Mouse (Mus musculus) neural tube, embryonic 14.5 days (tissue): ENCODE data around the gene Ndufs7. TPM values are rescaled to one million over a fixed set of nuclear protein-coding genes. Genes with fewer than 3 reads are reported as not detected.
A peak's percentile ranks its signal among the peaks of the same experiment; 100 is the strongest.

ENCODE experiments used
- ATAC-seq: fragments of 200-750 bp; cut with Nextera tagmentation; 2 replicates; pipeline ENCODE4 v1.8.0; 2017; ENCODE audit warnings: low read depth, mild to moderate bottlenecking, moderate TSS enrichment, moderate library complexity
- H3K27ac ChIP-seq: fragments of 300-500 bp; sonication (generic); 2 replicates; pipeline ENCODE4 v1.5.1; 2014; ENCODE audit warnings: low read depth, mild to moderate bottlenecking, control low read depth, low read length, moderate library complexity, mixed read lengths
- H3K27me3 ChIP-seq: fragments of 300-500 bp; sonication (generic); 2 replicates; pipeline ENCODE4 v1.6.1; 2014; ENCODE audit warnings: low read length; ENCODE audit not compliant: control insufficient read depth, insufficient read depth
- H3K36me3 ChIP-seq: fragments of 300-500 bp; sonication (generic); 2 replicates; pipeline ENCODE4 v1.6.1; 2014; ENCODE audit warnings: low read length, mixed read lengths; ENCODE audit not compliant: control insufficient read depth, insufficient read depth
- H3K4me1 ChIP-seq: fragments of 300-500 bp; sonication (generic); 2 replicates; pipeline ENCODE4 v1.6.1; 2014; ENCODE audit warnings: low read length; ENCODE audit not compliant: control insufficient read depth, insufficient read depth
- H3K4me2 ChIP-seq: fragments of 300-500 bp; sonication (generic); 2 replicates; pipeline ENCODE4 v1.6.1; 2014; ENCODE audit warnings: mild to moderate bottlenecking, low read depth, low read length, control low read depth
- H3K4me3 ChIP-seq: fragments of 300-500 bp; sonication (generic); 2 replicates; pipeline ENCODE4 v1.5.1; 2014; ENCODE audit warnings: low read depth, low read length, control low read depth, mixed read lengths
- H3K9ac ChIP-seq: fragments of 300-500 bp; sonication (generic); replicated peaks from 2 replicates; pipeline ENCODE4 v1.6.1; 2014; ENCODE audit warnings: low read depth, mild to moderate bottlenecking, control low read depth, low read length, mixed read lengths
- H3K9me3 ChIP-seq: fragments of 300-500 bp; sonication (generic); 2 replicates; pipeline ENCODE4 v1.6.1; 2016; ENCODE audit warnings: low read length; ENCODE audit not compliant: control insufficient read depth
- WGBS: fragments of 180-500 bp; shearing (Covaris S2); extraction: QIAGEN DNeasy Blood & Tissue Kit; methylation state at CpG from one replicate; pipeline ENCODE4 v1.1.7; 2014; 5-methylcytosine and 5-hydroxymethylcytosine counted together
- polyA plus RNA-seq: library from polyadenylated mRNA; unstranded; fragments of >200 nt; fragmentation: Nextera tagmentation; extraction: Ambion mirVana; gene quantifications from 2 replicates; pipeline ENCODE4 v1.2.1, GENCODE M21; 2014

Ndufs7 gene
- polyA plus RNA-seq, 1 experiment from 2014 or later: 366 TPM

DNA sequence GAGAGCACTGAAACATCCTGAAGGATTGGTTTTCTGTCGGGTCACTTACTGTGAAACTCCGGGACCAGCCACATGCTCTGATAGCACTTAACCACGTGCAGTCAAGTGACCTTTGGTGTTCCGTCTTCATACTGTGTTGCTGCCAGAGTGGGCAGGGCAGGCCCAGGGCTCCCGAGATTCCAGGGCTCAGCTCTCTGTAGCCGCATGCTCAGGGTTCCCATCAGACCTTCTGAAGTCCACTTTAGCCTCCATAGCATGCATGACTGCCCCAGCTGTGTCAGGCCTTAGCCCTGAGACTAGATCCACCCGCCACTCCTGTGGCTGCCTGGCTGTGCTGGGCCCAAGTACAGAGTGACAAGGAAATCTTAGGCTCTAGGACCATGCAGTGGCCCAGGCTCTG lies 32.4 kb downstream of the Ndufs7 start:
- Histone ChIP-seq H3K4me3 (no peak overlapping the region), H3K27me3 (no peaks in the 10 kb centered on the region), H3K27ac (no peak overlapping the region), H3K9ac (no peak overlapping the region; the same call in 1 of the 2 replicates), H3K36me3 (peaks cover 88% of the 10 kb centered on the region), H3K4me2 (no peak overlapping the region), H3K4me1 (no peaks in the 10 kb centered on the region), H3K9me3 (no peaks in the 10 kb centered on the region)
- 94% methylated on average over 7 of the region's 7 CpGs for WGBS
- 0 out of 2 replicates have a peak, but pooled peaks have one; percentile 14 for ATAC-seq

DNA sequence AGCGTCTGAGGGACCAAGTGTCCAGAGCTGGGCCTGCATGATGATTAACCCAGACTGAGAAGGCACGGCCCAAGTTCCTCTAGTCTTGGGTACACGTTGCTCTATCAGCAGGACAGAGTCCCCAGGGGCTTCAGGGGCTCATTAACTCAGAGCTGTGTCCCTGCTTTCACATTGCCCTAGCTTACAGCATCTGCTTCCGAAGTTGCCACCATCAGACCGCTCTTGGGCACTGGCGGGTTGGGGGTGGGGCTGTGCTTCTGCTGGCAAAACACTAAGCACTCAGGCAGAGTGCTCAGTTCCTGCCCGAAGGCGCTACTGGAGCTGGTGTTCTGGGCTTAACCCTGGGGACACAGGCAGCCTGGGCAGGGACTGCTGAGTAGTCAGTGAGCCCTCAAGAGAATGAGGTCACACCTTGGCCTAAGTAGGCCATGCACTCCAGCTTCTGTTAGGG lies 33.0 kb downstream of the Ndufs7 start:
- ATAC-seq: peak; percentile 28; the same call in 1 of the 2 replicates

DNA sequence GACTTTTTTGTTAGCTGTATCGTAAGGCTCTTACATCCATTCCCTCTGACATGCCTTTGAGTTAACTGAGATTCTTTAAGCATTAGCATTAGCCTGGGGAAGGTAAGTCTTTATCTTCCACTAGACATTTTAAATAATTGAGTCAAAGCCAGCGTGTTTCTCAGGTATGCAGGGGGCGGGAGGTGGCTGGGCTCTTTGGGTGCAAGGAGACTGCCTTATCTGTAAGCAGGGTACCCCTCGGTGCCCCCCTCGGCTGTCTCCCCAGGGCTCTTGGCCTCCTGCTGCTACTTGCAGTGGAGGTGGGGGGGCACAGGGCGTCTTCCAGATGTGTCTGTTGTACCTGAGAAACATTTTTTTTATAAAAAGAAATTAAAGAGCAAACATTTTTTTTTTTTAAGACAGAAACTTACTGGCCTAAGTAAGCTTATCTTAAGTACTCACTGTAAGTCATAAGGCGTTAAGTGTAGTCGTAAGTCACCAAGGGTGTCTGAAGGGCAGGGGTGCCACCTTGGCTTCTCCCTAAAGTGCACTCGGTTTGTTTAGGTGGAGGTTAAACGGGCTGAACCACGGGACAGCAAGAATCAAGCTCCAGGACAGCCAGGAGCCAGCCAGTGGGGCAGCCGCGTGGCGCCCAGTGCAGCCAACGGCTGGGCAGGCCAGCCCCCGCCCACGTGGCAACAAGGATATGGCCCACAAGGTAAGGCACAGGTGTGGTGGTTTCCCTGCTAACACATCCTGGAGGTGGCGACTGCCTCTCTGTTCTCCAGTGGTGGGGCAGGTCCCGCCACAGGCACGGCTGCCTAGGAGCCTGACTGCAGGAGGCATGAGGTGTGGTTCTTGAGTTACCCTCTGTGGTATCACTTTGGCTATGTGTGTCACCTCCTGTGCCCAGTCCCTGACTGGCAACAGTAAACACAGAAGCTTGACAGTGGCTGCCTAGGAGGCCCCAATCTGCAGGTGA lies 33.8 kb downstream of the Ndufs7 start:
- 89% methylated on average over 20 of the region's 20 CpGs for WGBS
- H3K9me3 ChIP-seq: no peaks in the 10 kb centered on the region
- ATAC-seq: no peak
- no peaks in the 10 kb centered on the region for H3K4me1 ChIP-seq
- no peak overlapping the region for H3K27ac ChIP-seq
- peaks cover 86% of the 10 kb centered on the region for H3K36me3 ChIP-seq
- H3K4me2 ChIP-seq: no peak overlapping the region
- H3K9ac ChIP-seq: no peak overlapping the region
- H3K4me3 ChIP-seq: no peak overlapping the region
- H3K27me3 ChIP-seq: no peaks in the 10 kb centered on the region

More for the DNA sequence above, 33.0 kb downstream of the Ndufs7 start:
- Histone ChIP-seq H3K36me3 (peaks cover 88% of the 10 kb centered on the region), H3K9ac (no peak overlapping the region; the same call in 1 of the 2 replicates), H3K4me1 (no peaks in the 10 kb centered on the region), H3K27me3 (no peaks in the 10 kb centered on the region), H3K4me3 (no peak overlapping the region), H3K4me2 (no peak overlapping the region), H3K27ac (no peak overlapping the region), H3K9me3 (no peaks in the 10 kb centered on the region)
- WGBS: 55% methylated on average over 8 of the region's 8 CpGs

DNA sequence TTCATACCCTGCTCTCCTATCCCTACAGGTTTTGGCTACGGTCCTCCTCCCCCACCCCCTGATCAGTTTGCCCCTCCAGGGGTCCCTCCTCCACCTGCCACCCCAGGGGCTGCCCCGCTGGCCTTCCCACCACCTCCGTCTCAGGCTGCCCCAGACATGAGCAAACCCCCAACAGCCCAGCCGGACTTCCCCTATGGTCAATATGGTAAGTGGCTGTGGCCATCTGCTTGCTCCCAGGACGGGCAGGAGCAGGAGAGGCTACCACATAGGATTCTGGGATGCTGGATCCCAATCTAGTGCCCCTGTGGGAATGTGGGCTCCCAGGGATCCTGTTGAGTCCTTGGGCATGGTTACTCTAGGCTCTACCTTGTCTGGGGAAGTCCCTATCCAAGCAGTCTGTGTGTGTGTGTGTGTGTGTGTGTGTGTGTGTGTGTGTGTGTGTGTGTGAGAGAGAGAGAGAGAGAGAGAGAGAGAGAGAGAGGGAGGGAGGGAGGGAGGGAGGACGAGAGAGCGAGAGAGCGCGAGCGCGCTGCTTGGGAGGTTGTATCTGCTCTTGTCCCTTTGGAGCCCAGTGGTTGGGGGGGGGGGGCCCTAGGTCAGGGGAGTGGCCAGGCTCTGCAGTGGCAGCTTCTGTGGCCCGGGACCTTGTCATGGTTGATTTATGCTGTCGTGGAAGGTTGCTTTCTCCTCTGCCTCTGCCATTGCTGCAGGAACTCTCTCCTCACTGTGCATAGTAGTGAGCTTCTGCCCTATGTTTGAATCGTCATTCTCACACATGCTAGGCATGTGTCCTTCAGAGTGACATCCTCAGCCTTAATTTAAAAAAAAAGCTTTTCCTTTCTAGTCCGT lies 36.5 kb downstream of the Ndufs7 start:
- no peak for ATAC-seq
- Histone ChIP-seq H3K4me3 (no peak overlapping the region), H3K4me1 (no peaks in the 10 kb centered on the region), H3K27ac (no peak overlapping the region), H3K4me2 (no peak overlapping the region), H3K36me3 (peaks cover 66% of the 10 kb centered on the region), H3K9me3 (no peaks in the 10 kb centered on the region), H3K9ac (no peak overlapping the region; the same call in 1 of the 2 replicates), H3K27me3 (no peaks in the 10 kb centered on the region)
- 69% methylated on average over 15 of the region's 15 CpGs for WGBS

DNA sequence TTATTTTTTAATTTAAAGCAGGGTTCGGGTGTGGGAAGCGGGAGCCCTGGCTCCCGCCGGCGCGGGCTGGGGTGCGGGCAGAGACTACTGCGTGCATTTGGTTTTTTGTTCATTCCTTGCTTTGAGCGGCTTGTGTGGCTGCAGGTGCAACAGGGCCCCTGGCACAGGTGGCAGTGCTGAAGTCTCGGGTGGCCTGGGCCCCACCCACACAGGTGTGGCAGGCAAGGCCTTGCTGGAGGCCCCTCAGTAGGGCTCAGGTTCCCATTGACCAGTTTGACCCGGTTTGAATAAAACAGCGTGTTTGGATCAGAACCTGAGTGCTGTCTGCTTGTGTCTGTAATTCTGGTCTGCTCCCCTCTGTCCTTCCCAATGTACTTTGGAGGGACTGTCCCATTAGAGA lies 39.2 kb downstream of the Ndufs7 start:
- H3K9ac ChIP-seq: no peak overlapping the region
- peaks cover 43% of the 10 kb centered on the region for H3K36me3 ChIP-seq
- H3K27ac ChIP-seq: no peak overlapping the region
- H3K9me3 ChIP-seq: no peaks in the 10 kb centered on the region
- no peak for ATAC-seq
- H3K27me3 ChIP-seq: no peaks in the 10 kb centered on the region; the same call in 1 of the 2 replicates
- H3K4me3 ChIP-seq: no peak overlapping the region
- WGBS: 95% methylated on average over 12 of the region's 12 CpGs
- H3K4me2 ChIP-seq: no peak overlapping the region
- H3K4me1 ChIP-seq: peaks cover 1% of the 10 kb centered on the region

DNA sequence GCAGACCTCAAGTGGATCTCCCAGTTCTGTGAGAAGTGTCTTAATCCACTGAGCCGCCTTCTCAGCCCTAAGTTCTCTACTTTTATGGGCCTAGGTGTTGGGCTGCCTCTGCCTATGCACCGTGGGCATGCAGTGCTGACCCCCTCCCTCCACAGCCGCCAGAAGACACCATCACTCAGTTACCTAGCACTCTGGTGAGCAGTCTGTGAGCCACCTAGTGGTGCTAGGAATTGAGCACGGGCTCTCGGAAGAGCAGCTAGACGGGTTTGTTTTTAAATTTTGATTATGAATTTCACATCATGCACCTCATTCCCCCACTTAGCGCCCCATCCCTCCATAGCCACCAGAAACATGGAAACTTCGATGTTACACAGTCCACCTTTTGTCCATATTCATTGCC lies 39.7 kb downstream of the Ndufs7 start:
- Histone ChIP-seq H3K4me3 (no peak overlapping the region), H3K27me3 (no peaks in the 10 kb centered on the region; the same call in 1 of the 2 replicates), H3K36me3 (peaks cover 37% of the 10 kb centered on the region), H3K4me2 (no peak overlapping the region), H3K27ac (no peak overlapping the region), H3K9me3 (no peaks in the 10 kb centered on the region), H3K4me1 (peaks cover 6% of the 10 kb centered on the region), H3K9ac (no peak overlapping the region)
- WGBS: 67% methylated on average over 8 of the region's 8 CpGs
- ATAC-seq: no peak

DNA sequence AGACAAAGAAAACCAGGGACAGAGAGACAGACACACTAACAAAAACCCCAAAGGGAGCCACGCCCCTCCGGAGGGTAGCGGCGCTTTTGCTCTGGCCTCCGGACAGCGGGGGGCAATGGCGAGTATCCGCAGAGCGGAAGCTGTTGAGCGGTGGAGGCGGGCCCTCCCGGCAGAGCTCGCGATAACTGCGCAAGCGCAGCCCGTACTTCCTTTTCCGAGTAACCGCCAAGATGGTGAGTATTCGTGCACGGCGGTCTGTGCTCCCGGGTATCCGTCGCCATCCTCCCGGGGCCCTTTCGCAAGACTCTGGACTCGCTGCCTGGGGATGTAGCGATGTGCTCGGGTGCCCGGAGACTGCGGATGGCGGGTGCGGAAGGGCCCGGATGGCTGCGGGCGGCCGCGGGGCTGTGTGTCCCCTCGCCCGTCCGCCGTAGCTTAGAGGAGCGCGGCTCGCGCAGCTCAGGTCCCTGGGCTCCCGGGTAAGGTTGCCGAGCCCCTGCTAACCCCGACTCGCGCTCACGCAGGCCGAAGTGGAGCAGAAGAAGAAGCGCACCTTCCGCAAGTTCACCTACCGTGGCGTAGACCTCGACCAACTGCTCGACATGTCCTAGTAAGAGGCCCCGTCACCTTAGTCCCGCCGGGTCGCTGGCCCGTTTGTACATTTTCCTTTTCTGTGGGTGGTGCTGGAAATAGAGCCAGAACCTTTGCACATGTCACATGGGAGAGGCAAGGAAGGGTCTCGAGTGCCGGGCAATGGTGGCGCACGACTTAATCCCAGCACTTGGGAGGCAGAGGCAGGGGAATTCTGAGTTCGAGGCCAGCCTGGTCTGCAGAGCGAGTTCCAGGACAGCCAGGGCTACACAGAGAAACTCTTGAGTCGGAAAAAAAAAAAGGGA lies 43.6 kb downstream of the Ndufs7 start, which contains the start of gene Rps15:
Rps15 (plus strand) TSS at position 203 of the 896 bp plus-strand sequence.
- WGBS: under 1% methylated on average over 71 of the region's 72 CpGs
- peak within 1 kb of the TSS; percentile 98 for H3K9ac ChIP-seq
- H3K27ac ChIP-seq: peak within 1 kb of the TSS; percentile 95
- H3K4me2 ChIP-seq: peak within 1 kb of the TSS; percentile 96
- H3K36me3 ChIP-seq: peaks cover 17% of the 10 kb centered on the region
- no peaks in the 10 kb centered on the region; the same call in 1 of the 2 replicates for H3K27me3 ChIP-seq
- peak within 1 kb of the TSS; percentile 80 for H3K4me3 ChIP-seq
- H3K4me1 ChIP-seq: peaks cover 26% of the 10 kb centered on the region
- ATAC-seq: peak; percentile 74
- no peaks in the 10 kb centered on the region for H3K9me3 ChIP-seq

DNA sequence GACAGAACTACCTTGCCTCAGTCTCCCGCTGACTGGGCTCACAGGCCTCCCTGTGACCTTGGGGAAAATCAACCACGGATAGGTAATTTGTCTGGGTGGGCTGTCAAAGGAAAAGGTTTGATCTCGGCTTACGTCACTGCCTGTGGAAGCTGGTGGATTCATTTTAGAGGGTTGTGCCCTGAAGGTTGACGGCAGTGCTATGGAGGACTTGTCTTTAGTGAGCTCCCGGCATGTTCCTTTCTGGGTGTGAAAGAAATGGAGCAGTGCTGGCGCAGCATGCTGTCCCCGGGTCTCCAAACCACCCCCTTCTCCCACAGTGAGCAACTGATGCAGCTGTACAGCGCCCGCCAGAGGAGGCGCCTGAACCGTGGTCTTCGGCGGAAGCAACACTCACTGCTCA lies 44.4 kb downstream of the Ndufs7 start:
- peaks cover 34% of the 10 kb centered on the region for H3K4me1 ChIP-seq
- peak overlapping the region; percentile 96 for H3K4me2 ChIP-seq
- no peak for ATAC-seq
- H3K9ac ChIP-seq: peak overlapping the region; percentile 98
- no peaks in the 10 kb centered on the region; the same call in 1 of the 2 replicates for H3K27me3 ChIP-seq
- no peak overlapping the region for H3K27ac ChIP-seq
- no peaks in the 10 kb centered on the region for H3K9me3 ChIP-seq
- peaks cover 10% of the 10 kb centered on the region for H3K36me3 ChIP-seq
- 27% methylated on average over 14 of the region's 14 CpGs for WGBS
- peak overlapping the region; percentile 80 for H3K4me3 ChIP-seq
